Mouse (Mus musculus): ENCODE measurements around the gene Tnfrsf14. TPM values are rescaled to one million over a fixed set of nuclear protein-coding genes. Genes with fewer than 3 reads are reported as not detected.

Tnfrsf14 gene
- total and polyA plus RNA-seq, 2 experiments from 2014 or later = 0.40 to 2.7 TPM

GRCm38 (mm10) chr4:154895549-154895948, 32.8 kb downstream of the Tnfrsf14 start:
- 70% methylated on average over 5 of the region's 5 CpGs for WGBS
- ATAC-seq (ENCODE audit: insufficient read depth, low read depth) (no peak), DNase-seq (ENCODE audit: low spot score) (no peak)
- H3K9ac ChIP-seq (replicated peaks; ENCODE audit: low read depth, low read length) = no peak overlapping the region
- peaks cover 12% of the 10 kb centered on the region; the same call in 1 of the 2 replicates for H3K4me1 ChIP-seq (ENCODE audit: control insufficient read depth, insufficient read depth)
- 0 out of 2 replicates have a peak, but pooled peaks cover 3% of the 10 kb centered on the region for H3K27me3 ChIP-seq (ENCODE audit: control insufficient read depth, insufficient read depth, low read length)
- no peak overlapping the region for H3K4me3 ChIP-seq (ENCODE audit: low read depth, low read length)
- no peaks in the 10 kb centered on the region for H3K9me3 ChIP-seq (replicated peaks; ENCODE audit: control insufficient read depth, low read length)
- no peaks in the 10 kb centered on the region for H3K36me3 ChIP-seq (replicated peaks; ENCODE audit: control insufficient read depth, insufficient read depth, low read length)
- H3K4me2 ChIP-seq (ENCODE audit: low read depth, low read length) = no peak overlapping the region
- no peak overlapping the region for H3K27ac ChIP-seq (ENCODE audit: low read depth)
- TF ChIP-seq CTCF (IDR thresholded peaks at IDR 0.05; ENCODE audit: low read depth) (no peak), EP300 (IDR thresholded peaks at IDR 0.05; ENCODE audit: low read depth) (no peak)

GRCm38 (mm10) chr4:154890887-154891286, 37.5 kb downstream of the Tnfrsf14 start:
- H3K36me3 ChIP-seq (replicated peaks; ENCODE audit: control insufficient read depth, insufficient read depth, low read length) = no peaks in the 10 kb centered on the region
- TF ChIP-seq EP300 (IDR thresholded peaks at IDR 0.05; ENCODE audit: low read depth) (no peak), CTCF (IDR thresholded peaks at IDR 0.05; ENCODE audit: low read depth) (no peak)
- no peak overlapping the region for H3K4me2 ChIP-seq (ENCODE audit: low read depth, low read length)
- H3K9me3 ChIP-seq (replicated peaks; ENCODE audit: control insufficient read depth, low read length) = no peaks in the 10 kb centered on the region
- DNase-seq (ENCODE audit: low spot score) (no peak), ATAC-seq (ENCODE audit: insufficient read depth, low read depth) (no peak)
- H3K9ac ChIP-seq (replicated peaks; ENCODE audit: low read depth, low read length) = no peak overlapping the region
- WGBS = 83% methylated on average over 14 of the region's 14 CpGs
- no peak overlapping the region for H3K4me3 ChIP-seq (ENCODE audit: low read depth, low read length)
- H3K4me1 ChIP-seq (ENCODE audit: control insufficient read depth, insufficient read depth) = no peaks in the 10 kb centered on the region
- H3K27me3 ChIP-seq (ENCODE audit: control insufficient read depth, insufficient read depth, low read length) = 0 out of 2 replicates have a peak, but pooled peaks cover 3% of the 10 kb centered on the region
- no peak overlapping the region for H3K27ac ChIP-seq (ENCODE audit: low read depth)

GRCm38 (mm10) chr4:154887593-154888250, 40.6 kb downstream of the Tnfrsf14 start:
- 73% methylated on average over 15 of the region's 15 CpGs for WGBS
- DNase-seq (ENCODE audit: low spot score) = no peak
- H3K4me1 ChIP-seq (ENCODE audit: control insufficient read depth, insufficient read depth) = no peaks in the 10 kb centered on the region
- 0 out of 2 replicates have a peak, but pooled peaks have one; percentile 7 for ATAC-seq (ENCODE audit: insufficient read depth, low read depth)
- no peak overlapping the region for H3K27ac ChIP-seq (ENCODE audit: low read depth)
- H3K27me3 ChIP-seq (ENCODE audit: control insufficient read depth, insufficient read depth, low read length) = 0 out of 2 replicates have a peak, but pooled peaks cover 3% of the 10 kb centered on the region
- no peak overlapping the region for H3K9ac ChIP-seq (replicated peaks; ENCODE audit: low read depth, low read length)
- no peaks in the 10 kb centered on the region for H3K9me3 ChIP-seq (replicated peaks; ENCODE audit: control insufficient read depth, low read length)
- no peak for TF ChIP-seq CTCF (IDR thresholded peaks at IDR 0.05; ENCODE audit: low read depth)
- TF ChIP-seq EP300 (IDR thresholded peaks at IDR 0.05; ENCODE audit: low read depth) = no peak
- H3K4me3 ChIP-seq (ENCODE audit: low read depth, low read length) = no peak overlapping the region
- no peak overlapping the region for H3K4me2 ChIP-seq (ENCODE audit: low read depth, low read length)
- H3K36me3 ChIP-seq (replicated peaks; ENCODE audit: control insufficient read depth, insufficient read depth, low read length) = no peaks in the 10 kb centered on the region

- 66% methylated on average over 13 of the region's 13 CpGs for WGBS
- Histone ChIP-seq H3K4me2 (ENCODE audit: low read depth, low read length) (no peak overlapping the region), H3K36me3 (replicated peaks; ENCODE audit: control insufficient read depth, insufficient read depth, low read length) (no peaks in the 10 kb centered on the region), H3K27ac (ENCODE audit: low read depth) (no peak overlapping the region), H3K9ac (replicated peaks; ENCODE audit: low read depth, low read length) (no peak overlapping the region), H3K9me3 (replicated peaks; ENCODE audit: control insufficient read depth, low read length) (no peaks in the 10 kb centered on the region), H3K27me3 (ENCODE audit: control insufficient read depth, insufficient read depth, low read length) (no peaks in the 10 kb centered on the region), H3K4me3 (ENCODE audit: low read depth, low read length) (no peak overlapping the region), H3K4me1 (ENCODE audit: control insufficient read depth, insufficient read depth) (no peaks in the 10 kb centered on the region)
- TF ChIP-seq EP300 (IDR thresholded peaks at IDR 0.05; ENCODE audit: low read depth) = no peak
- no peak for TF ChIP-seq CTCF (IDR thresholded peaks at IDR 0.05; ENCODE audit: low read depth)
- no peak for DNase-seq (ENCODE audit: low spot score)
- ATAC-seq (ENCODE audit: insufficient read depth, low read depth) = no peak
Observed at GRCm38 (mm10) chr4:154886876-154887592, 41.3 kb downstream of the Tnfrsf14 start.

- Histone ChIP-seq H3K27me3 (ENCODE audit: control insufficient read depth, insufficient read depth, low read length) (no peaks in the 10 kb centered on the region), H3K9ac (replicated peaks; ENCODE audit: low read depth, low read length) (no peak overlapping the region), H3K9me3 (replicated peaks; ENCODE audit: control insufficient read depth, low read length) (no peaks in the 10 kb centered on the region), H3K27ac (ENCODE audit: low read depth) (no peak overlapping the region), H3K4me1 (ENCODE audit: control insufficient read depth, insufficient read depth) (peaks cover 6% of the 10 kb centered on the region), H3K36me3 (replicated peaks; ENCODE audit: control insufficient read depth, insufficient read depth, low read length) (no peaks in the 10 kb centered on the region), H3K4me3 (ENCODE audit: low read depth, low read length) (no peak overlapping the region), H3K4me2 (ENCODE audit: low read depth, low read length) (no peak overlapping the region)
- DNase-seq (ENCODE audit: low spot score) = no peak
- no peak for ATAC-seq (ENCODE audit: insufficient read depth, low read depth)
- TF ChIP-seq CTCF (IDR thresholded peaks at IDR 0.05; ENCODE audit: low read depth) (no peak), EP300 (IDR thresholded peaks at IDR 0.05; ENCODE audit: low read depth) (no peak)
- WGBS = 71% methylated on average over 11 of the region's 11 CpGs
Observed at GRCm38 (mm10) chr4:154885416-154885815, 42.9 kb downstream of the Tnfrsf14 start.
